Mouse (Mus musculus): ENCODE measurements at regions not wholly inside any gene's neighbourhood (a gene's known extent, or its start where the extent isn't known, plus 50 kb on each side); places are given as distances from the start of the nearest gene placed in this dataset.

GRCm38 (mm10) chr3:149305011-149305413, 314.7 kb upstream of the Adgrl2 start:
- TF ChIP-seq GATA1 (IDR thresholded peaks at IDR 0.05; ENCODE audit: borderline replicate concordance, low read length) (no peak), FLI1 (IDR thresholded peaks at IDR 0.05; ENCODE audit: low read length) (no peak)

Measured in megakaryocyte, embryonic 14.5 days (primary cell).